Mouse (Mus musculus) kidney, adult 18-20 months (tissue): ENCODE measurements around the gene Rnf11.

ENCODE experiments used
- DNase-seq: peaks from one replicate; pipeline ENCODE4 v3.0.0; 2021

The Rnf11 gene

DNA sequence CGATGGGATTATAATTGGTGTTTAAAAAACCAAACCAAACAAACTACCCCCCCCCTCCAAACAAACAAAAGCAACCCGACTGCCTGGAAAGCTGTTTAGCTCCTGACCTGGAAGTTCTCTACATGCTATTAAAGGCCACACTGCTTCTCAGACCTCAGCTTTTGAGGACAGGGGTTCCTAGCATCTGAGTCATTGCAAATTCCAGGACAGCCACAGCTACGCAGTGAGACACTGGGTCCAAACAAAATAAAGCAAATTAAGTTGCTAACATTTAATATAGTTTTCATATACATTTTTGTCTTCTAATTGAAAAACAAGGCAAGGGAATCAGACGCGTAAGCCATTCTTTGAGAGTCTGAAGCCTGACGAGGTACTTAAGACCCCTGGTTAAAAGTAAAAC is 40.1 kb downstream of the Rnf11 start:
- DNase-seq, result no peak

DNA sequence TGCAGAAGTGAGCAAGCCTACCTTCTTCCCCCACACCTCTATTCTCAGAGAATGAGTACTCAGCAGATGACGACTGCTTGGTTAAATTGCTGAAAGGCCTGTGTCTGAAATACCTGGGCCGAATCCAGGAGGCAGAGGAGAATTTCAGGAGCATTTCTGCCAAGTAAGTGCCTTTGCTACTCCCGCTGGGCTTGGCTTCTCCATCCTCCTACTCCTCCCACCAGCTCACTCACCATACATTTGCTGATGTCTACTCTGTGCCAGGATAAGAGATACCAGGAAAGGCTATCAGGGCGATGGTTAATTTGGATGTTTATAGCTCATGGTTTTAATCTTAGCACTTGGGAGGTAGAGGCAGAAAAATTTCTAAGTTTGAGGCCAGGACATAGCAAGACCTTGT is 41.9 kb downstream of the Rnf11 start:
- DNase-seq, result no peak

DNA sequence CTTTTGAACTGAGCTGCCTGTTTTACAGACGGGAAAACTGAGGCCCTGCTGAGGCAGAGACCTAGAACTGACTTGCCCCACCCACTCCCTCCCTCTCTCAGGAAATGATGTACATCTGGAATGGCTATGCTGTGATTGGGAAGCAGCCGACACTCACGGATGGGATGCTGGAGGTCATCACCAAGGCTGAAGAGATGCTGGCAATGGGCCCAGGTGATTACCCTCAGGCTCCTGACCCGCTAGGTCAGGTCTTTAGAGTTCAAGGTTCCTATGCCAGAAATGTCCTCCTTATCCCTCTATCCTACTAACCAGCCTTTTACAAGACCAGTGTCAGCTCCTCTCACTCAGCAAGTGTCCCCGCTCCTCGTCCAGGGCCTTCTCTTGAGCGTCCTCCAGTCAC is 42.4 kb downstream of the Rnf11 start:
- DNase-seq, result no peak

DNA sequence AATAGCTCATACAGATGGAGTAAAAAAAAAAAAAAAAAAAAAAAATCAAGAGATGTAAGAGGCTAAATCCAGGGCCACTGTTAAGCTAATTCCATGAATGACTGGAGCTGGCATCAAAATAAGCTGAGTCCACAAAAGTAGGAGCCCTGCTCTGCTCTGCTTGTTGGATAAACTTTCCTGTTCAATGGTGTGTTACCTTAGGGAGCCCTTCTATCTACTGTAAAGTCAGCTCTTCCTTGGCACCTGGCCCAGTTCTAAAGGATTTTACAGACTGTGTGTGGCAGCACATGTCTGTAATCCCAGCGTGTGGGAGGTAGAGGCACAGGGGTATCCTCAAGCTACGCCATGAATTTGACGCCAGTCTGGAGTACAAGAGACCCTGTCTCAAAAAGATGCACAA is 43.5 kb downstream of the Rnf11 start:
- DNase-seq, result no peak

DNA sequence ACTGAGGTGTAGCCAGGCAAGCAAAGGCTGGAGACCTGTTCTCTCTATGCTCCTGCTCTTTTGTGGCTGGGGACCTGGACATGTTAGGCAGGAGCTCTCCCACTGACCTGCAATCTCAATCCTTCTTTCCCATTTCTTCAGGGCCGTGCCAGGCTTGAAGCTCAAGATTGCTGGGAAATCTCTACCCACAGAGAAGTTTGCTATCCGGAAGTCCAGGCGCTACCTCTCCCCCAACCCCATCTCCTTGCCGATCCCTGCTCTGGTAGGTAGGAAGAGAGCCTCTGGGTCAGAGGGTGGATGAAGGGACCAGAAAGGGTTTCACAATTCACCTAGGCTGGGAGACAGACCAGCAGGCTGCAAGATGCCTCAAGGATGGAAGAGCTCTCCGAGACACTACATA is 44.1 kb downstream of the Rnf11 start:
- no peak for DNase-seq

DNA sequence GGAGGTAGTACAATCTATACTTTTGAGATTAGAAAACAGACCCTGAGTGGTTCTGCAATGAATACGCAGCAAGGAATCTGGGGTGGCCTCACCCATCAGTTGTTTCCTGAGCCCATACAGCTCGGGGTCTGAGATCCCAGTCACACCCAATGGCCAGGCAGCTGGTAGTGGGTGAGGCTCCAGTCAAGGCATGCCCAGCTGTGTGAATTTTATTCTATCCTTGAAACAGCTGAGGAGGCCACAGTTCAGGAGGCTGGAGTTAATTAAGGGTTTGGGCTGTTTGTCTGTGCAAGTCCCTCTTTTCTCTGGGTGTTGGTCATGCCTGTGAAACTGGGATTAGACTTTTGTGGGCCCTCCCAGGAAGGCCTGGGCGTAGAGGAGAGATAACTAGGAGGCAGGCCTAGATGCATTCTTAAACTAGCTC is 44.7 kb downstream of the Rnf11 start:
- no peak for DNase-seq

DNA sequence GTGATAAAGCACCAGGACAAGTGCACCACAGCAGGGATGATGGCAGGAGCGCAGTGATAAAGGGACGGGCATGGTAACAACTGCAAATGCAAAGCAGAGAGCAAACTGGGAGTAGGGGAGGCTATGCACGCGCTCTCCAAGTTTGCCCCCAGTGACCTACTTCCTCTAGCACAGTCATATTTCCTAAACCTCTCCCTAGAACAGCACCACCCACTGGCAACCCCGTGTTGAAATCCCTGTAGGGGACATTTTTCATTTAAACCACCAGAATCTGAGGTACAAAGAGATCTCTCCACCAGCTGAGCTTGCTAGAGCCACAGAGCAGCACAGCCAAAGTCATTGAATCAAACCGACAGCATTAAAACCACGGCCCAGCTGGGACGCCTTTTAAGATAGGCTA is 45.4 kb downstream of the Rnf11 start:
- no peak for DNase-seq

DNA sequence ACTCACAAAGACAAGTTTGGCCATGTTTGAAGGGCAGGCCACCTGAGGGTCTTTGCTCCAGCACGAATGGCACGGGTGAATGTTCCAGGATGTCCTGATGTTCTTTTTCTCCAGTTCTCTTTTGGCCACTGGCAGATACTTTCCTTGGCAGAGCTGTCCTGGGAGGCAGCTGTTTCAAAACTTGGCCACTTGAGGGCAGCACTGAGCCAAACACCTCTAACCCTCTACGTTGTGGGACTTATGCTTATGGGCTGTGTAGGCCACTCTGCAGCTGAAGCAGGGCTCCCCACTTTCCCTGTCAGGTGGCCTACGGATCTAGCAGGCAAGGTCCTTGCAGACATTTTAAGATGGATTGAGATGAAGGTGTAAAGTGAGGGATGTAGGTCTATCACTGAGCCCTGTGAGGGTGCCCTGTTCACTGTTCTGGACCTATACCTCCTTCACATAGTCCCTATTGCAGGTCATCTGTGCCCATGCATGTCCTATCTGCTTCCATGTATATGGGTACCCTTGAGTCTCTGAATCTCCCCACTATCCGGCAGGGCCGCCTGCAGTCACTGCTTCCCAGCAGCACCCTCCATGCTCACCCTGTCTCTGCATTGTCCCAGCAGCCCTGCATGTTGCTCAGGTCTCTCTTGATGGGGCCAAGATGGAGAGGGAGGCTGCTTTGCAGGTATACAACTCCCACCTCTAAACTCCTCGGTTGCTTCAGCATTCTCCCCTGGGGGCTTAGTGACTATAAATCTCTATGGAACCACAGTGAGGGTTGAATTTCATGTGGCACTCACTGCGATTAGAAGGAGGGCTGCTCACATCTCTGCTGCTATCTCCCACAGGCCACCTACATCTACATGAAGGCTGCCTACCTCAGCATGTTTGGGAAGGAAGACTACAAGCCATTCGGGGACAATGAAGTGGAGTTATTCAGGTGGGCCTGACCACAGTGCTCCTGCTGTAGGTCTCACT is 46.3 kb downstream of the Rnf11 start:
- peak; percentile 75 for DNase-seq

DNA sequence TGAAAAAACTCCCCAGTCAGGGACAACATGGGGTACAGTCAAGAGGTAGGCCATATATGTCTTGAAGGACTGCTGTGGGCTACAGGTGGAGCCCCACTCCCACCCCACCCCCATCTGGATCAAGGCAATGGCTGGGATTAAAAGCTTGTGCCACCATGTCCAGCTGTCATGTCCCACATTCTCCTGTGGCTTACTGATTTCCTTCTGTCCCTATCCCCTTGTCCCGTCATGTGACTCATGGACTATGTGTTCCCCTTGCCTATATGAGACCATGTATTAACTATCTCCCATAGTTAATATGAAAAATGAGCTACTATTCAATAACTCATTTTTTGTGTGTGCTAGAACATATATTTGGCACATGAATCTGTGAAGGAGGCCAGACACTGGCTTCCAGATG is 50.3 kb downstream of the Rnf11 start:
- no peak for DNase-seq

DNA sequence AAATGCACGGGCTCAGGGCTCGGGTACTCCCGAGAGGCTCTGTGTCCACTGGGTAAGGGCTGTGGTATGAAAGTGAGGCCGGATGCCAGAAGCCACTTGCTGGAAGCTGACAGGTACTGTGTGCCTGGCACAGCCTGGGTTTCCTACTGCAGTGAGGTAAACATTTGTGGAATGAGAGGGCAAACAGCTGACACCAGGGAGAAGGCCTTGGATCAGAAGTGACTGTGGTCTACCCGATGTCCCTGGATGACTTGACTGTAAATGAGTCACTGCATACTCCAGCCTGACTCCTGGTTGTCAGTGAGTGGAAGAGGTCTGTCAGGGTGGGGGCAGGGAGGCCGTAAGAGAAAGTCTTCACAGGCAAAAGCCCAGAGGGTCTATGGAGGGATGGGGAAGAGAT is 50.9 kb downstream of the Rnf11 start:
- peak; percentile 50 for DNase-seq

DNA sequence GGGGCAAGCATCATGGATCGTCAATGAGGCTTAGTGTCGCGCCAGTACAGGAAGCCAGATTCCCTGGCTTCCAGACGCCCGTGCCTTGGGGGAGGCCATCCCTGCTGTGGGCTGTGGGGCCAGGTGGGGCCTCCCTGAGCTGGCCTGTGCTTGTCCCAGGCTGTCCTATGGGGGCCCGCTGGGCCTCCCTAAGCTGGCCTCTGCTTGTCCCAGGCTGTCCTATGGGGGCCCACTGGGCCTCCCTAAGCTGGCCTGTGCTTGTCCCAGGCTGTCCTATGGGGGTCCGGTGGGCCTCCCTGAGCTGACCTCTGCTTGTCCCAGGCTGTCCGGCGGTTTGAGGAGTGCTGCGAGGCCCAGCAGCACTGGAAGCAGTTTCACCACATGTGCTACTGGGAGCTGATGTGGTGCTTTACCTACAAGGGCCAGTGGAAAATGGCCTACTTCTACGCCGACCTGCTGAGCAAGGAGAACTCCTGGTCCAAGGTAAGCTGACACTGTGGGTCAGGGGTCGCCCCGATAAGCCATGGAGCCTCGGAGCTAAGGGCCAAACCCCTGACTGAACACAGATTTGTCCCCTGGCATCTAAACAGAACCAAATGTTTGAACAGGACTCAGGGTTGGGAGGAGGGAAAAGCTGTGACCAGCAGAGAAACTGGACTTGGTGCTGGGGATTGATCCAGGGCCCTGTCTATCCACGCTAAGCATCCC is 51.7 kb downstream of the Rnf11 start:
- DNase-seq, result no peak

DNA sequence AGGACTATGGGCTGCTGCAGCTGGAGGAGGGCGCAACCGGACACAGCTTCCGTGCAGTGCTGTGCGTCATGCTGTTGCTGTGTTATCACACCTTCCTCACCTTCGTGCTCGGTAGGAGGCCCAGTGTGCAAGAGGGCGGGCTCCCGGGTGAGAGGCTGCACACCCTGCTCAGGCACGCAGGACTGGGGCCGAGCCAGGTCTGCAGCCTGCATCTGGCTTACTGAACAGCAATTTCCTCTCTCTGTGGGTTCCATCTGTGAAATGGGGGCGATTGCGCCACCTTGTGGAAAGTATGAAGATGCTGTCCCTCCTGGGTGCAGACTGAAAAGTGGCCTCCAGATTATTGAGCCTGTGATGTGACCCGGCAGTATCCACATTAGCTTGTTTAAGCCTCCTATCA is 53.7 kb downstream of the Rnf11 start:
- peak; percentile 64 for DNase-seq

DNA sequence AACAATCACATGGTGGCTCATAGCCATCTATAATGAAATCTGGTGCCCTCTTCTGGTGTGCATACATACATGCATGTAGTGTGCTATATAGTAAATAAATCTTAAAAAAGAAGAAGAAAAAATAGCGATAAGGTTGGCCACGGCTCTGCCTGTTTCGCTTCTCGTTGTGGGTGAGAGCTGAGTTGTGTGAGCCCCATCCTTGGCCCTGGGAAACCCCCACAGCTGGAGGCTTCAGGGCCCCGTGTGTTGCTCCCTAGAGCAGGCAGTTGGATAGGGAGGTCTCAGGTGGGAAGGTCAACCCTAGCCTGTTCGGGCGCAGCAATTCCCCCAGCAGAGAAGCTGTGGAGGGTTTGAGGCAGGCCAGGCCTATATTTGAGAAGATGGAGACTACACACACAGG is 54.3 kb downstream of the Rnf11 start:
- DNase-seq, result no peak

DNA sequence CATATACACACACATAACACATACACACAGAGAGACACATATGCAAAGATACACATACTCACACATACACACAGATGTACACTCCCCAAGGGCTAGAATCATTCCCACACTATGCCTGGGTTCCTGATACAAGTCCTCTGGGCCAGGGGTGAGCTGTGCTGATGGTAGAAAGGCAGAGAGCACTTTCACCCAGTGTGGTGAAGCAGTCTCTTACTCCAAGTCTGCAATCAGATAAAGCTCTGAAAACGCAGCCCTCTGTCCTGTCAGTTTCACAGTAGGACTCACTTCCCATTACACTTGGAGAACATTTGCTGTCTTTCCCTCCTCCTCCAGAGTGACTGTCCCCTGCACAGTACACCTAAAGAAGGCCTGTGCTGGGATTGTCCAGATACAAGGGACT is 57.5 kb downstream of the Rnf11 start:
- DNase-seq, result no peak

DNA sequence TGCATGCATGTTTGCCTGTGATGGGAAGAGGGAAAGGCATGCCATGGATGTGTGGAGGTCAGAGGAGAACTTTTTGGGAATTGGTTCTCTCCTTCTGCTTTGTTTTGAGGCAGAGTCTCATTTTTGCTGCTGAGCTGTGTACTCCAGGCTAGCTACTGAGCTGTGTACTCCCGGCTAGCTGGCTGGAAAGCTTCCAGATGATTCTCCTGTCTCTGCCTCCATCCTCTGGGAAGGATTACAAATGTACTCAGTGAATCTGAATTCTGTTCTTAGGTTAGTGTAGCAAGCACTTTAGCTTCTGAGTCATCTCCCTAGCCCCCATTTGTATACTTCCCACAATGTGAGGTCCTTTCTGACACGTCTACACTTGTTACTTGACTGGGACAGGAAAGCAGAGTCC is 61.1 kb downstream of the Rnf11 start:
- no peak for DNase-seq

DNA sequence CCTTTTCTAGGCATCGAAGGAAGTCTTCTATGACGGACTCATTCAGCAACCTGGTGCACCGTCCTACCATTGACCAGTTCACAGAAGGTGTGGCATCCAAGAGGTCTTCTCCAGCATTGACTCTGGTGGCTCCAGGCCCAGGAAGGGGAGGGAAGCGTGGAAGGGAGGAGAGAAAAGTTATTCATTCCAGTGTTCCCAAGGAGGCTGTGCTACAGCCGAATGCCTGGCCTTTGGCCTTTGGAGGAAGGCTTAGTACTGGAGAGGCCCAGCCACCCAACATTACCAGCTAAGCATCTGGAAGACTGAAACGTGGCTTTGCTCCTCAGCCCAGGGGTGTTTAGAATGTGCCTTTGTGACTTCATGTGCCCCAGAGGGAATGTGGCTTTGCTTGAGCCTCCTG is 62.1 kb downstream of the Rnf11 start:
- peak; percentile 57 for DNase-seq

DNA sequence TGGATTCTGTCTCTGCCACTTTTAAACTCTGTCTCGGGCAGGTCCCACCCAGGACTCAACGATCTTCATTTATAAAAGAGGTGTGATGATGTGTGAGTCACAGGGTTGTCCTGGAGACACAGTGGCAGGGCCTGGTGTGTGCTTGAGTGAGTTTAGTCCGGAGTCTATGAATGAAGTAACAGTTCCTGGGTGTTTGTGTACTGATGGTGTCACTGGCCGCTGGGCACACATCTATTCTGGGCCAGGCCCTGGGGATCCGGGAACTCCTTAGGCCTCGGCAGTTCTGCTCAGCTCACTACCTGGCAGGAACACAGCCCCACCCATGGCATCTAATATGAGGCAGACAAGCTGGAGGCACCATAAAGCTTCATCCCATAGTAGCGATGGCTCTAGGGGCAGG is 62.9 kb downstream of the Rnf11 start:
- no peak for DNase-seq

DNA sequence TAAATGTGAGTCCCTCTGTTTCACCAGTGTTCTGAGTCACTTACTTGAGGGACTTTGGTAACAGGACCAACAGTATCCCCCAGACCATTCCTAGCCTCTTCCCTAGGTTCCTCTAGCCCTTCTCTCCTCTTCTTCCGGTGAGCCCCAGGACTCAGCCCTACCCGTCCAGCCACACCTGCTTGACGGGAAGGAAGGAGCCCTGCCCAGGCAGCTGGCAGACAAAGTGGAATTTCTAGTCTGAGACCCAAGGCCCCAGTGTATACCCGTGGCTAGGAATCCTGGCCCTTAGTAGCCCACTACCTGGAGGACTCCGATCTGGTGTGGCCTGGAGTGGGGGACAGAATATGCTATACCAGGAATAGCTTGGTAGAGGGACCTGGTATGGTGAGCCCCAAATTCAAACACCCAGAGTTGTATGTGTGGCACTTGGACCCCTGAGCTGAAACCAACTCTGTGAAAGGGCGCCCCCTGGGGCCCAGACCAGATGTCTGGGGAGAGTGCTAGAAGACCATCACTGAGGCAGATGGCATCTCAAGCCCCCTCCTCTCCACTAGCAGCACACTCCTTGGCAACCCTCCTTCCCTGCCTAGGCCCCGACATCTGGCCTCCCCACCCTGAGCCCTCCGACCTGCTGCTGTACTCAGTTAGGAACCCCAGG is 64.3 kb downstream of the Rnf11 start:
- no peak for DNase-seq

DNA sequence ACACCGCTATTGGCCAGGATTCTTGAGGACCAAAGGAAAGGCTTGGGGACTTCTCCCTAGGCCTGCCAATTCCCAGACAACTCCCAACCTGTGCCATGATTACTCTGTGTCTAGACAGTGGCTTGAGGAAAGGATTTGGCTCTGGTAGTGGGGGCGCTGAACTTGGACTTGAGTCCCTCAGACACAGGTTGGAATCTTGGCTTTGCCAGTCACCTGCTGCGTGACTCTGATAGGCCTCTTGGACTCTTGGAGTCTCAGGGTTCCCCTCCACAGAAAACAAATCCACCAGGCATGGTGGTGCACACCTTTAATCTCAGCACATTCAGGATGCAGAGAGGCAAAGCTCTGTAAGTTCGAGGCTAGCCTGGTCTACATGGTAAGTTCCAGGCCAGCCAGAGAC is 65.0 kb downstream of the Rnf11 start:
- peak; percentile 41 for DNase-seq

DNA sequence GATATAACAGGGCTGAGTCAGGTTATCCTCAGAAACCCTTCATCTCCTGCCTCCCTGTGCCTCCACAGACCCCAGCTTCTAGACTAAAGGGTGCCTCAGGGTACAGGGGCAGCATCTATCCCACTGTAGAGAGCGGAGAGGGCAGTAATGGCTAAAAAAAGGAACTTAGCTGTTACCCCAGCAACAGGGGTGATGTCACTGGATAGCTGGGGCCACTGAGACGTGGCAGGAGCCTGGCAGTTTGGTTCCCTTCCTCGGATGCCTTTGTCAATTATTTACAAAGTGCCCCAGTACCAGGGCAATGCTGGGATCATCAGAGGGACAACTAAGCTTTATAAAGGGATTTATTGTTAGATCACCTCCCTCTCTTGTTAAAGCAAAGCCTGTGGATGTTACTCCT is 65.5 kb downstream of the Rnf11 start:
- peak; percentile 47 for DNase-seq

DNA sequence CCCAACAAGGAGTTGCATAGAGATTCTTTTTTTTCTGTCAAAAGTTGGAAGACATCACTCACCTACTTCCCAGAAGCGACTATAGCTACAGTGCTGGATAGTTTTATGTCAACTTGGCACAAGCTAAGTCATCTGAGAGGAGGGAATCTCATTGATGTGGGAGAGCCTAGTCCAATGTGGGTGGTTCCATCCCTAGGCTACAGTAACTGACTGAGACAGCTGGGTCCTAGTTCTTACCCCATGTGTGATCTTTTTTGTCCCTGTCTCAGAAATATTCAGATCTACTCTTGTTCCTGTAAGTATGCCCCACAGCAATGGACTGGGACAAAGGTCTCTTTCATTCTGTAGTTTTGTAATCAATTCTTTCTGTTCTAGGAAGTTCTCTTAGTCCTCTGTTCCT is 66.5 kb downstream of the Rnf11 start:
- no peak for DNase-seq

DNA sequence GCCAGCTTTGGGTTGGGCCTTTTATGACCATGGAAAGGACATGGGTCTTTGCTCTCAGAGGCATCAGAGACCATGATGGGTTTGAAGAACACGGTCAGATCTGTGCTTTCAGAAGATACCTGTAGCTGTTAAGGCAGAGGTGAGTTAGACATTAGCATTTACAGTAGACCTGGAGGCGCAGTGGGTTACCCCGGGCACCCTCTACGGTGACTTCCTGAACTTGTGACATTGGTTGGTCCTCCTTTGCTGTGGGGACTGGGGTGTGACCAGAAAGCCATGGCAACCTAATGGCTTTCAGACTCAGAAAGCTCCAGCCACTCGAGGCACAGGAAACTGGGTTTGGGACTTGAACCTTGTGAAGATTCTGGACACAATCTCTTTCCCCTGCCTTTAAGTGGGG is 72.3 kb downstream of the Rnf11 start:
- DNase-seq, result no peak

DNA sequence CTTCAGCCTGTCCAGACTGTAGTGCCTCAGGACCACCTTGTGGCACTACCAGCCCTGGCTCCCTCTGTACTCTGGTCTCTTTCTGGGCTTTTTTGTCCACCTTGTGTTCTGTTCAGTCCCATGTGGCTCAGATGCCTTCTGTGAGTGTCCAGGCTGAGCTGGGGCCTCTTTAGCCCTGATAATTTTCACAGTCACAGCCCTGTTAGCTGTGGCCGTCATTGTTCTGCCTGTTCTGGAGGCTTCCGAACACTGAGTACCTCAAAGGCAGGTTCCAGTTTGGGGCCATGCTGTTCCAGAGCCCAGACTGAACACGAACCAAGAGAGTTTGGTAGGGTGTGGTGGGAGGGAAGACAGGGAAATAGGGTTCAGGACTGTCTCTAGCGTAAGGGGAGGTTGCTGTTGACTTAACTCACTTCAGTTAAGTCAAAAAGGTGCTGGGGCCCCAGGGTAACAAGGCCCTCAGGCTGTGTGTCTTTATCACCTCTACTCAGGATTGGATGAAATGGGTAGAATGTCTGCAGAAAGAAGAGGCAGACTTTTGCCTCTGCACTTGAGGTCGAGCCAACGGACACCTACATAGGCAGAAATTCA is 73.1 kb downstream of the Rnf11 start:
- no peak for DNase-seq
